Mouse (Mus musculus): ENCODE data around the gene Olfr1100. TPM values are rescaled to one million over a fixed set of nuclear protein-coding genes. Genes with fewer than 3 reads are reported as not detected.

The Olfr1100 gene
- not detected for total RNA-seq (2021)

DNA sequence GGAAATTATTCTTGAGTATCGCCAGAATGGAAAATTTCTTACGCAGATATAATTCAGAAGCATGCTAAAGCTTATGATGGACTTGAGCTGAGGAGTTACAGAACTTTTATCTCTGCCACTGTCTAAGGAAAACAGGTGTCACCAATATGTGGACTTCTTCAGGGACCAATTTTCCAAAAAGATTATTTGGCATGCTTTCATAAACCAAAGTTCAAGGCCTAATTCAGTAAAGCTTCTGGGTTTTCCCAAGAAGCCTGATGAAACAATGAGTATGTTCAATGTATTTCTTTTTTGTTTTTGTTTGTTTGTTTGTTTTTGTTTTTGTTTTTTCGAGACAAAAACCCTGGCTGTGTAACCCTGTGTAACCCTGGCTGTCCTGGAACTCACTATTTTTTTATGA lies at the start of gene Olfr1100:
Olfr1100 (minus strand) TSS at position 101 of the 400 bp plus-strand sequence.
- DNase-seq (ENCODE audit: low spot score): no peak

DNA sequence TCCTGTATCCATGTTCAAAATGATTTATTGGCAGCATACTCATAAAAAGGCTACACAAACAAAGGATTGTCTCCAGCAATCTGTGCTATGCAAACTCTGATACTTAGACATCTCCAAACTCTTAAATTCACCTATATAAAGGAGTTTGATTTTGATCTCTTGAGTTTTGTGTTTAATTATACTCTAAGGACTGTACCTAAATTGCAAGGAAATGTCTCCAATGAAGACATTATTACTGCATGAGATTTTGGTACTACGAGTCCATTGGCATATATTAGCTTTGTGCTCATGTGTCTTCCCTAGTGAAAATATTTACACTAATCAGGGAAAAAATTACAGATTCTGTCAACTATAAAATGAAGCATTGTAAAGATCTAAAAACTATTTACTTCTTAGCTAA lies 47.2 kb upstream of the Olfr1100 start, which contains the start of gene Olfr1104:
Olfr1104 (minus strand) TSS at position 101 of the 400 bp plus-strand sequence.
- no peak for DNase-seq (ENCODE audit: low spot score)
- intact Hi-C loops (cut with DNase I): no loop called here

More for the DNA sequence above, at the start of gene Olfr1100:
- intact Hi-C loops (cut with DNase I): no loop called here

- intact Hi-C loops (cut with DNase I): no loop called here
- no peak for DNase-seq (ENCODE audit: low spot score)
Measured at GRCm38 (mm10) chr2:86998098-86998497, 18.3 kb upstream of the Olfr1100 start, which contains the start of gene Olfr1102. TSS of gene Olfr1102 (plus strand) at chr2:86998398.

- DNase-seq (ENCODE audit: low spot score): no peak
- intact Hi-C loops (cut with DNase I): no loop called here
Measured at GRCm38 (mm10) chr2:86991121-86991520, 11.4 kb upstream of the Olfr1100 start, which contains the start of gene Olfr1101. TSS of gene Olfr1101 (minus strand) at chr2:86991221.

GRCm38 (mm10) chr2:86960593-86960992 lies 19.2 kb downstream of the Olfr1100 start, which contains the start of gene Olfr1099:
TSS of gene Olfr1099 (minus strand) at chr2:86960693.
- intact Hi-C loops (cut with DNase I): no loop called here
- DNase-seq (ENCODE audit: low spot score): no peak

GRCm38 (mm10) chr2:86926557-86926956 lies 53.2 kb downstream of the Olfr1100 start:
- DNase-seq (ENCODE audit: low spot score): no peak
- intact Hi-C loops (cut with DNase I): no loop called here

Other genes with a start within 250 kb of the Olfr1100 start
- not detected for gene Olfr1089, start 246.3 kb downstream of the Olfr1100 start, total RNA-seq (2021)
- gene Olfr1090, start 221.0 kb downstream of the Olfr1100 start, total RNA-seq (2021): not detected
- not detected for gene Olfr1093, start 197.5 kb downstream of the Olfr1100 start, total RNA-seq (2021)
- not detected for gene Olfr141, start 169.9 kb downstream of the Olfr1100 start, total RNA-seq (2021)
- not detected for gene Olfr1094, start 155.3 kb downstream of the Olfr1100 start, total RNA-seq (2021)
- gene Olfr1095, start 128.3 kb downstream of the Olfr1100 start, total RNA-seq (2021): not detected
- not detected for gene Gm13723, start 105.2 kb downstream of the Olfr1100 start, total RNA-seq (2021)
- gene Olfr1097, start 87.7 kb downstream of the Olfr1100 start, total RNA-seq (2021): not detected
- not detected for gene Olfr1098, start 55.4 kb downstream of the Olfr1100 start, total RNA-seq (2021)
- gene Olfr1099, start 19.3 kb downstream of the Olfr1100 start, total RNA-seq (2021): not detected
- gene Olfr1101, start 11.3 kb upstream of the Olfr1100 start, total RNA-seq (2021): not detected
- gene Olfr1102, start 18.4 kb upstream of the Olfr1100 start, total RNA-seq (2021): not detected
- gene Olfr1104, start 47.1 kb upstream of the Olfr1100 start, total RNA-seq (2021): not detected
- gene Olfr1105, start 56.6 kb upstream of the Olfr1100 start, total RNA-seq (2021): not detected
- not detected for gene Olfr1106, start 72.3 kb upstream of the Olfr1100 start, total RNA-seq (2021)
- gene Olfr1107, start 95.9 kb upstream of the Olfr1100 start, total RNA-seq (2021): not detected
- not detected for gene Olfr1109, start 116.1 kb upstream of the Olfr1100 start, total RNA-seq (2021)
- not detected for gene Olfr259, start 134.6 kb upstream of the Olfr1100 start, total RNA-seq (2021)
- gene Olfr1110, start 160.3 kb upstream of the Olfr1100 start, total RNA-seq (2021): not detected
- not detected for gene Olfr1111, start 172.7 kb upstream of the Olfr1100 start, total RNA-seq (2021)
- gene Olfr1112, start 207.8 kb upstream of the Olfr1100 start, total RNA-seq (2021): not detected
- not detected for gene Olfr1113, start 229.0 kb upstream of the Olfr1100 start, total RNA-seq (2021)

Data from heart, postnatal 25 days (tissue).